Mouse (Mus musculus): ENCODE measurements around the gene Fgf8. TPM values are rescaled to one million over a fixed set of nuclear protein-coding genes. Genes with fewer than 3 reads are reported as not detected.

The Fgf8 gene
- total RNA-seq, 1 experiment = 1.5 TPM

DNA sequence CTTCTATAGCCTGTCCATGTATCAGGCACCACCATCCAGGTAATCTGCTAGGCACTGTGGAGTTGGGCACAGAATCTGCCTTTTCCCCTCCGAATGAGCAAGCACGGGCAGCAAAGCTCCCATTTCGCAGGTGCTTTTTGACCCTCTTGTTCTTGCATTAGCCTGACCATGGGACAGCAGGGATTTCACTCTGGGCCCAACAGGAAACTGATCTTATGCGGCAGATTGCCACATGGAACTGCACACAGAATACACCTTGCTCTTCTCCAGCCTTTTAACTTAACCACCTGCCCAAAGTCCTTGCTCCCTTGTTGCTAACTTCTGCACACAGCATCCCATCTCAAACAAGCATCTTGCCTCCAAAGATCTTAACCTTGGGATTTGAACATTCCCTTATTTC lies 55.7 kb downstream of the Fgf8 start:
- Histone ChIP-seq H3K27ac (ENCODE audit: insufficient read depth, low read depth, low read length, poor library complexity, severe bottlenecking) (no peak overlapping the region), H3K9ac (ENCODE audit: insufficient read depth, low read depth, low read length, poor library complexity, severe bottlenecking) (no peak overlapping the region), H3K36me3 (ENCODE audit: control insufficient read depth, insufficient read depth, low read length, poor library complexity, severe bottlenecking) (no peaks in the 10 kb centered on the region), H3K9me3 (ENCODE audit: control insufficient read depth, insufficient read depth, low read depth, low read length) (no peaks in the 10 kb centered on the region), H3K4me3 (ENCODE audit: insufficient read depth in 1 of 2, low read depth in 1 of 2, low read length in 2 of 2, poor library complexity in 1 of 2, severe bottlenecking in 1 of 2) (no peak overlapping the region), H3K4me1 (ENCODE audit: control insufficient read depth in 2 of 2, insufficient read depth in 2 of 2, low read length in 2 of 2, poor library complexity in 1 of 2) (no peaks in the 10 kb centered on the region)
- no peak for DNase-seq (ENCODE audit: low read depth, low spot score)
- in situ Hi-C loops (cut with MboI; ENCODE audit: low sequenced_read_pairs in 2 of 2, unreplicated experiment in 2 of 2) = no loop called here
- no peak for TF ChIP-seq ZNF384 (IDR thresholded peaks at IDR 0.05; ENCODE audit: low read depth, low read length)
- no peak for TF ChIP-seq ZC3H11A (IDR thresholded peaks at IDR 0.05; ENCODE audit: borderline replicate concordance, low read depth, low read length)
- TF ChIP-seq CHD2 (IDR thresholded peaks at IDR 0.05; ENCODE audit: low read depth, low read length) = no peak
- TF ChIP-seq HCFC1 (IDR thresholded peaks at IDR 0.05; ENCODE audit: borderline replicate concordance, insufficient read depth, low read length) = no peak
- no peak for TF ChIP-seq MAFK (IDR thresholded peaks at IDR 0.05; ENCODE audit: insufficient read depth, low read depth, low read length)

Other genes with a start within 250 kb of the Fgf8 start
- 13.4 and 16.0 TPM in 2 replicates for gene Poll, start 182.4 kb downstream of the Fgf8 start, total RNA-seq (2012; rRNA removed)
- 15.0 and 17.5 TPM in 2 replicates for gene Gm17018, start 182.3 kb downstream of the Fgf8 start, total RNA-seq (2012; rRNA removed)
- gene Fbxw4, start 82.6 kb downstream of the Fgf8 start, total RNA-seq (2012; rRNA removed) = 6.0 and 6.3 TPM in 2 replicates
- gene Npm3, start 6.7 kb upstream of the Fgf8 start, total RNA-seq (2012; rRNA removed) = 142 and 166 TPM in 2 replicates
- 86.7 and 94.7 TPM in 2 replicates for gene Mgea5, start 40.9 kb upstream of the Fgf8 start, total RNA-seq (2012; rRNA removed)
- 0.85 and 3.4 TPM in 2 replicates for gene Kcnip2, start 73.1 kb upstream of the Fgf8 start, total RNA-seq (2012; rRNA removed)

Data from ES-E14 (cell line).